Mouse (Mus musculus) hindbrain, embryonic 15.5 days (tissue): ENCODE measurements around the gene Arntl. TPM values are rescaled to one million over a fixed set of nuclear protein-coding genes. Genes with fewer than 3 reads are reported as not detected.

Experiments used
- ATAC-seq: fragments of 200-750 bp; cut with Nextera tagmentation; 2 replicates; pipeline ENCODE4 v1.8.0; 2017; ENCODE audit warnings: low read depth, moderate number of reproducible peaks, moderate TSS enrichment; ENCODE audit not compliant: low FRiP score
- H3K27ac ChIP-seq: fragments of 300-500 bp; sonication (generic); replicated peaks from 2 replicates; pipeline ENCODE4 v1.5.1; 2015; ENCODE audit warnings: mild to moderate bottlenecking, inconsistent platforms
- H3K27me3 ChIP-seq: fragments of 300-500 bp; sonication (generic); 2 replicates; pipeline ENCODE4 v1.6.1; 2015; ENCODE audit warnings: control low read depth, inconsistent platforms
- H3K36me3 ChIP-seq: fragments of 300-500 bp; sonication (generic); 2 replicates; pipeline ENCODE4 v1.6.1; 2015; ENCODE audit warnings: control low read depth, inconsistent platforms
- H3K4me1 ChIP-seq: fragments of 300-500 bp; sonication (generic); replicated peaks from 2 replicates; pipeline ENCODE4 v1.6.1; 2015; ENCODE audit warnings: control low read depth, inconsistent platforms
- H3K4me2 ChIP-seq: fragments of 300-500 bp; sonication (generic); 2 replicates; pipeline ENCODE4 v1.6.1; 2015; ENCODE audit warnings: moderate library complexity, mild to moderate bottlenecking, inconsistent platforms
- H3K4me3 ChIP-seq: fragments of 300-500 bp; sonication (generic); 2 replicates; pipeline ENCODE4 v1.5.1; 2015; ENCODE audit warnings: mild to moderate bottlenecking, inconsistent platforms
- H3K9ac ChIP-seq: fragments of 300-500 bp; sonication (generic); 2 replicates; pipeline ENCODE4 v1.6.1; 2015; ENCODE audit warnings: inconsistent platforms
- H3K9me3 ChIP-seq: fragments of 300-500 bp; sonication (generic); 2 replicates; pipeline ENCODE4 v1.6.1; 2016; ENCODE audit warnings: control low read depth, inconsistent platforms
- whole genome bisulfite sequencing: fragments of 180-500 bp; shearing (Covaris S2); methylation state at CpG from one replicate; pipeline ENCODE4 v1.1.7; 2015; 5-methylcytosine and 5-hydroxymethylcytosine counted together
- polyA plus RNA-seq: library from polyadenylated mRNA; unstranded; fragments of >200 nt; fragmentation: Nextera tagmentation; extraction: Ambion mirVana; gene quantifications from 2 replicates; pipeline ENCODE4 v1.2.1, GENCODE M21; 2015

The Arntl gene
- polyA plus RNA-seq, 1 experiment from 2014 or later, result 21.2 TPM

DNA sequence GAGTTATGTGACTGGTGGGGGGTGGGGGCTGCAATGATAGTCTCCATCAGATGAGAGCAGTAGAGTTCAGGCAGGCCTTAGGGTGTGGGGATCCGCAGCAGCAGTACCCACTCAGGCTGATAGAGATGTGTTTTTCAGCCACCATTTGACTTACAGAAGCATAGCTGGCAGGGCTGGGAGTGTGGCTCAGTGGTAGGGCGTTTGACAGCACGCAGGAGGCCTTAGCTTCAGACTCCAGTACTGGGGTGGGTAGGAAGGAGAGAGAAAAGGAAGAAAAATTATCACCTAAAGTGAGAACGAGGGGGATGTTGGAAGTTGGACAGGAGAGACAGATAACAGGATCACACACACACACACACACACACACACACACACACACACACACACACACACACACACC lies 71.2 kb downstream of the Arntl start:
- Histone ChIP-seq H3K27ac (no peak overlapping the region), H3K9me3 (no peaks in the 10 kb centered on the region), H3K36me3 (peaks cover 7% of the 10 kb centered on the region; the same call in 1 of the 2 replicates), H3K9ac (no peak overlapping the region), H3K4me1 (0 out of 2 replicates have a peak, but pooled peaks cover 5% of the 10 kb centered on the region), H3K27me3 (no peaks in the 10 kb centered on the region), H3K4me3 (no peak overlapping the region), H3K4me2 (no peak overlapping the region)
- ATAC-seq, result no peak
- 86% methylated on average over 4 of the region's 4 CpGs for WGBS

DNA sequence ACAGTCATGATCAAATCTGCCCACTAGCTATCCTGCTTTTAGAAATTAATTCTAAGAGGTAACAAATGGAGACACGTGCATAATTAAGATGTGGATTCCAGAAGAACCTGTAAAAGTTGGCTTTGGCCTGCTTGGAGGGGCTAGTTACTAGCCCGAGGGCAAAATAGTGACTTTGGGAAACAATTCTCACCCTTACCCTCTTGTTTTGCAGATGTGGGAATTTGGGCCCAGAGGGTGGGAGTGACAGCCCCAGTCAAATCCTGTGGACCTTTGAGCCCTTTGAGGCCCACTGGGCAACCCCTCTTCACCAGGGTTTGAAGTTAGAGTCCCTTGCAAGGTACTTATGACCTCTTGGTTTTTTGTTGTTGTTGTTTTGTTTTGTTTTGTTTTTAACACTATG lies 72.0 kb downstream of the Arntl start:
- no peak overlapping the region for H3K9ac ChIP-seq
- ATAC-seq, result no peak
- no peaks in the 10 kb centered on the region for H3K9me3 ChIP-seq
- WGBS, result 81% methylated on average over 2 of the region's 2 CpGs
- peaks cover 12% of the 10 kb centered on the region; the same call in 1 of the 2 replicates for H3K36me3 ChIP-seq
- no peak overlapping the region for H3K4me2 ChIP-seq
- H3K27ac ChIP-seq, result no peak overlapping the region
- no peak overlapping the region for H3K4me3 ChIP-seq
- H3K4me1 ChIP-seq, result 0 out of 2 replicates have a peak, but pooled peaks cover 5% of the 10 kb centered on the region
- H3K27me3 ChIP-seq, result no peaks in the 10 kb centered on the region

DNA sequence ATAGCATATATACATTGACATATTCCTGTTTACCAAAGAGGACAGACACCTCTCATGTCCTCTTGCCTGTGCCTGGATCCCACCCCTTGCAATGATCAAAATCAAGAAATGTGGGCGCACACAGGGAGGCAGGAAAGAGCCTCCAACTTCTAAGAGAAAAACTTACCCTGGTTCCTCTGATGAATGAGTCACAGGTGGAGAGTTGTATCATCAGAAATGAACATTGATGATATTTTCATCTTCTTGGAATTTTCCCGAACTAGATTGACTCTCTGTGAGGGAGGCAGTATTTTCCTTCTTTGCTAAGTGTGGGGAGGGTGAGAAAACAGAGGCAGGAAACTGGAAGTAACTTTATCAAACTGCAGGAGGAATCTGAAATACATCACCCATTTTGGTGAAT lies 78.1 kb downstream of the Arntl start:
- no peak for ATAC-seq
- WGBS, result 87% methylated on average over 2 of the region's 2 CpGs

DNA sequence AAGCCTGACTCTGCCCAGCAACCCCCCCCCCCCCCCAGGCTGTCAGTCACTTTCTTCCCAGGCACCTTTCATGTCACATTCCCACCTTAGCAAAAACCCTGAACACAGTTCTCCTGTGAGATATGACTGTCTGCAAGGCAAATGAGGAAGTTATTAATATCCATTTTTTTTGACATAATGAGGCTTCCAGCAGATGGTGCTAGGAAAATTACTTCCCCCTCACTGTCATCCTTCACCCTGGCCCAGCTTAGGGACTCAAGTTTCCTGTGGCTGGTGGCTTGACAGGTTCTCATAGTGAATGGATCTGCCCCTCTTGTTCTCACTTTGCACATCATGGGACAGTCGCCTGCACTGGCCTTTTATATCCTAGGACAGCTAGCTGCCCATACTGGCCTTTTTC lies 81.9 kb downstream of the Arntl start:
- H3K27me3 ChIP-seq, result no peaks in the 10 kb centered on the region
- H3K4me2 ChIP-seq, result no peak overlapping the region
- WGBS, result 66% methylated on average over 1 of the region's 1 CpGs
- no peak overlapping the region for H3K9ac ChIP-seq
- no peaks in the 10 kb centered on the region for H3K4me1 ChIP-seq
- peaks cover 6% of the 10 kb centered on the region for H3K36me3 ChIP-seq
- H3K9me3 ChIP-seq, result no peaks in the 10 kb centered on the region
- ATAC-seq, result 0 out of 2 replicates have a peak, but pooled peaks have one; percentile 19
- no peak overlapping the region for H3K4me3 ChIP-seq
- H3K27ac ChIP-seq, result no peak overlapping the region

More for the DNA sequence above, 78.1 kb downstream of the Arntl start:
- Histone ChIP-seq H3K4me1 (no peaks in the 10 kb centered on the region), H3K4me2 (no peak overlapping the region), H3K4me3 (no peak overlapping the region), H3K9me3 (no peaks in the 10 kb centered on the region), H3K36me3 (peaks cover 18% of the 10 kb centered on the region), H3K27me3 (no peaks in the 10 kb centered on the region), H3K9ac (no peak overlapping the region), H3K27ac (no peak overlapping the region)

DNA sequence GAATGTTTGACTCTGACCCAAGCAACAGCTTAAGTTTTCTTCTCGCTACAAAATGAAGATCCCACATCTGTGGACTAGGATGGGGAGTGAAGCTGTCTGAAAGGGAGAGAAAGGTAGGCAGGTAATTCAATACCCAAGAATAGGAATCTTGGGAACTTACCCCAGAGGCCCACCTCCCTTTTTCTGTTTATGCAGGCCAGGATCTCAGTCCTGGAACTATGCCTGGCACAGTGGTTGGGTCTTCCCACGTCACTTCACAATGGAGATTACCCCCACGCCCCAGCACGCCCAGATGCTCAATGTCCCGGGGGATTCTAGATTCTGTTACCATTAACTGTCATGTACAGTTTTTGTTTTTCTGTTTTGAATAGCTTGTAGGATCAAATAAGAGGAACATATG lies 84.5 kb downstream of the Arntl start:
- no peaks in the 10 kb centered on the region for H3K27me3 ChIP-seq
- H3K36me3 ChIP-seq, result no peaks in the 10 kb centered on the region; the same call in 1 of the 2 replicates
- no peak overlapping the region for H3K27ac ChIP-seq
- WGBS, result 80% methylated on average over 5 of the region's 5 CpGs
- H3K9me3 ChIP-seq, result no peaks in the 10 kb centered on the region
- peaks cover 6% of the 10 kb centered on the region; the same call in 1 of the 2 replicates for H3K4me1 ChIP-seq
- H3K9ac ChIP-seq, result no peak overlapping the region
- no peak overlapping the region for H3K4me3 ChIP-seq
- ATAC-seq, result no peak
- H3K4me2 ChIP-seq, result no peak overlapping the region

DNA sequence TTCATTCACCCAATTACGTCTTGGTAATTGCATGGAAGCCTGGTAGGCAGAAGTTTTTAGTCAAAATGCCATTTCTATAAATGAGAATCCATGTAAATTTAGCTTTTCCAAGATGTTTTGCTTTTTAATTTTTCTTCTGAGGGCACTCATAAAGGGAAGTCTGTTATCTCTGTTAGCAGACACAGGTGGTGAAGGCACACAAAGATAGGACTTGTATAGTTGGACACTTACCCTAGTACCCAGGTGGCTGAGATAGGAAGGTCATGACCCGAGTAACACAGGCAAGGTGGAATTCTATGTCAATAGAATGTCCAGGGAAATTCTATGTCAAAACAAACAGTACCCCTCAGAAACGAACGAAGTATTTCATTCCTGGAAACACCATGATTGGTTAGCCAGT lies 84.9 kb downstream of the Arntl start:
- no peak overlapping the region for H3K27ac ChIP-seq
- H3K36me3 ChIP-seq, result no peaks in the 10 kb centered on the region; the same call in 1 of the 2 replicates
- 84% methylated on average over 4 of the region's 4 CpGs for WGBS
- no peaks in the 10 kb centered on the region for H3K9me3 ChIP-seq
- no peak for ATAC-seq
- H3K4me3 ChIP-seq, result no peak overlapping the region
- H3K9ac ChIP-seq, result no peak overlapping the region
- no peaks in the 10 kb centered on the region for H3K27me3 ChIP-seq
- no peak overlapping the region for H3K4me2 ChIP-seq
- H3K4me1 ChIP-seq, result peaks cover 6% of the 10 kb centered on the region; the same call in 1 of the 2 replicates

DNA sequence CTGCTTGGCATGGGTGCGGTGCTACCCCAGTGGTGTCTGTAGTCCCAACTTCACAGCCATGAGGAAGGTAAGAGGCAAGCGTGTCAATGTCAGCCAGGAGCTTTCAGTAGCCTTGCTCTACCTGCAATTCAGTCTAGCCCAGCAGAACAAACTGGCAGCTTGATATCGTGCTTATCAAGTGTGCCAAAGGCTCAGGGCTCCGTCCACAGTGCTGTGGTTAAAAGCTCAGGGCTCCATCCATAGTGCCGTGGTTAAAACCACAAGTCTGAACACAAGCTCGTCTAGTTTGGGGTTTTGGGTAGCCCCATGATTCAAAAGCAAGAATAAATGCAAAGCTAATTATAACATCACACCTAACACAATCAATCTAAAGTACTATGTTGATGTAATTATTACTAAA lies 87.3 kb downstream of the Arntl start:
- Histone ChIP-seq H3K27me3 (no peaks in the 10 kb centered on the region), H3K9me3 (no peaks in the 10 kb centered on the region), H3K9ac (no peak overlapping the region), H3K4me1 (peaks cover 6% of the 10 kb centered on the region; the same call in 1 of the 2 replicates), H3K4me3 (no peak overlapping the region), H3K36me3 (peaks cover 7% of the 10 kb centered on the region; the same call in 1 of the 2 replicates), H3K27ac (no peak overlapping the region), H3K4me2 (no peak overlapping the region)
- WGBS, result 91% methylated on average over 6 of the region's 6 CpGs
- no peak for ATAC-seq

DNA sequence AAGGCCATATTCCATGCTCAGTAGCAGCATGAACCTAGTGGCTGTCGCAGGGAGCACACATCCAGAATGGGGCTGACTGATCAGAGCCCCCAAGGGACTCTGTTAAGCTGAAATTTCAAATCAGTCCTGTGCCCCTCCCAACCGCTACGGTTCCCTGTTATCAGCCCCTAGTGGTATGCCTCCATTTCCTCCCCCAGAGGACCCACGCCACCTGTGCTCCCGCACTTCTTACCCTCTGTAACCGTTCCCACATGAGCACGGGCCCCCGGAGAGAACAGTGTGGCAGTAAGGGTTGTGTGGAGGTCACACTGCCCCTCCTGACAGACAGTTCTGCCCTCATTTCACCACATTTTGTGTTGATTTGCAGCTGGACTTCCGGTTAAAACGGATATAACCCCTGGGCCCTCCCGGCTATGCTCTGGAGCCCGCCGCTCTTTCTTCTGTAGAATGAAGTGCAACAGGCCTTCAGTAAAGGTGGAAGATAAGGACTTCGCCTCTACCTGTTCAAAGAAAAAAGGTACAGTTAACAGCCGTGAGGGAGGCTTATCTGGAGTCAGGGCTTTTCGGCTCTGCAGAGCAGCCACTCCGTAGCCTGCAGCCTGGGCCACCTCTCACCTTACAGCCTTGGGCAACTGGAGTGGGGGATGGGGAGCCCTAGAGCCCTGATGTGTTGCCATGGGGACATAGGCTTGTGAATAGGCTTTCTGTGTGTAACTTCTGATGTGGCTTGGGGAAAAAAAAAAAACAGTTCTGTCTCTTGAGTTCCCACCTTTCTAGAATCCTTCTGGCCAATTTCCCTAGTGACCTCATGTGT lies 88.0 kb downstream of the Arntl start:
- 44% methylated on average over 17 of the region's 17 CpGs for WGBS
- no peak for ATAC-seq

DNA sequence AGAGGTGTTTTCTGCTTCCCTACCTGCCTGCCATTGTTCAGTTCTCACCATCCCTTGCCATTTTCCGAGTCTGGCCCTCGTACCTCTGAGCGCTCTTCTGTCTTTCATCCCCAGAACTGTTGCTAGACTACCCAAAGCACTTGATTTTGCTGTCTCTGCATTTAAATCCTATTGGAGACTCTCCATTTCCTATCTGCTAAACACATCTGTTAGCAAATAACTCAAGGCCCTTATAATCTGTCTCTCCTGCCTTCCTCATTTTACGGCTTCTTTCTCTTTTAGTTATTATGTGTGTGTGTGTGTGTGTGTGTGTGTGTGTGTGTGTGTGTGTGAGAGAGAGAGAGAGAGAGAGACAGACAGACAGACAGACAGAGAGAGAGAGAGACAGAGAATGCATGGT lies 90.5 kb downstream of the Arntl start:
- no peak overlapping the region for H3K9ac ChIP-seq
- peaks cover 6% of the 10 kb centered on the region; the same call in 1 of the 2 replicates for H3K4me1 ChIP-seq
- H3K36me3 ChIP-seq, result peaks cover 15% of the 10 kb centered on the region
- H3K4me2 ChIP-seq, result no peak overlapping the region
- no peak for ATAC-seq
- H3K27me3 ChIP-seq, result no peaks in the 10 kb centered on the region
- no peak overlapping the region for H3K27ac ChIP-seq
- H3K9me3 ChIP-seq, result no peaks in the 10 kb centered on the region
- no peak overlapping the region for H3K4me3 ChIP-seq
- WGBS, result 93% methylated on average over 4 of the region's 4 CpGs

More for the DNA sequence above, 88.0 kb downstream of the Arntl start:
- Histone ChIP-seq H3K4me3 (no peak overlapping the region), H3K9me3 (no peaks in the 10 kb centered on the region), H3K4me2 (no peak overlapping the region), H3K27me3 (no peaks in the 10 kb centered on the region), H3K9ac (no peak overlapping the region), H3K36me3 (peaks cover 7% of the 10 kb centered on the region; the same call in 1 of the 2 replicates), H3K27ac (no peak overlapping the region), H3K4me1 (peaks cover 6% of the 10 kb centered on the region; the same call in 1 of the 2 replicates)

DNA sequence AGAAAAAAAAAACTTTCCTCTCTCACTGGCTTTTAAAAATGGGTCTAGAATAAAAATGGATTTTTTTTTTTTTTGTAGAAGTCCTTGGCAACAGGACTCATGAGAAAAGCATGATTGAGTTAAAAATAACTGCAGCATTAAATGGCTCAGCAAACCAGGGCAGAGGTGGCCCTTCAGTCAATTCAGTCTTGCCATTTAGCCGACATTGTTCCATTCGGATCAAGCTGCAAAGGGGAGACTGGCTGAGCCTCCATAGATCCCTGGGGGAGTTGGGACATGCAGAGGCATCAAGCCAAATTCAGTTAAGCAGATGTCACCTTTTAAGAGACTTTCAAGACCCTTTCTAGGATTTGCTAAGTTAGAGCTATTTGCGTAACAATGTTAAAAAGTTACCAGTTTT lies 102.9 kb downstream of the Arntl start:
- Histone ChIP-seq H3K4me3 (no peak overlapping the region), H3K36me3 (peaks cover 9% of the 10 kb centered on the region), H3K9me3 (no peaks in the 10 kb centered on the region), H3K9ac (no peak overlapping the region), H3K27me3 (no peaks in the 10 kb centered on the region), H3K4me2 (no peak overlapping the region), H3K27ac (no peak overlapping the region), H3K4me1 (no peaks in the 10 kb centered on the region)
- WGBS, result 44% methylated on average over 3 of the region's 3 CpGs
- no peak for ATAC-seq

DNA sequence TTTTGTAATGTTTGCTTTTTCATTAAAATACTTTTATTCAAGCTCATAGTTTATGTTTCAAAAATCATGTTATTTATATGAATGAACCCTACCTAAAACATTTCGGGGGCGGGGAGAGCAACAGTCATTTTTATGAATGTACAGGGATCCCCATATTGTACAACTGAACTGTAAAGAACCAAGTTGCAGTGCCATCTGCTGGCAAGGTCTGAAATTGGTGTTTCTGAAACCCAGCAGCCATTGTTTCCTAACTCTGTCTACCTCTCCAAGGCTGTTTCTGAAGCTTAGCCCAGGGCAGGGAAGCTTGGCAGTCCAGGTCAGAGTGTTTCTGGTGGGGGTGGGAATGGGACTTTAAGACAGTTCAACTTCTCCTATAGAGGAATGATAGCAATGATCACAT lies 104.5 kb downstream of the Arntl start:
- Histone ChIP-seq H3K9me3 (no peaks in the 10 kb centered on the region), H3K27ac (no peak overlapping the region), H3K36me3 (peaks cover 20% of the 10 kb centered on the region), H3K9ac (no peak overlapping the region), H3K4me2 (no peak overlapping the region), H3K27me3 (no peaks in the 10 kb centered on the region), H3K4me1 (no peaks in the 10 kb centered on the region), H3K4me3 (no peak overlapping the region)
- WGBS, result 20% methylated on average over 2 of the region's 2 CpGs
- ATAC-seq, result peak; percentile 66; the same call in 1 of the 2 replicates

DNA sequence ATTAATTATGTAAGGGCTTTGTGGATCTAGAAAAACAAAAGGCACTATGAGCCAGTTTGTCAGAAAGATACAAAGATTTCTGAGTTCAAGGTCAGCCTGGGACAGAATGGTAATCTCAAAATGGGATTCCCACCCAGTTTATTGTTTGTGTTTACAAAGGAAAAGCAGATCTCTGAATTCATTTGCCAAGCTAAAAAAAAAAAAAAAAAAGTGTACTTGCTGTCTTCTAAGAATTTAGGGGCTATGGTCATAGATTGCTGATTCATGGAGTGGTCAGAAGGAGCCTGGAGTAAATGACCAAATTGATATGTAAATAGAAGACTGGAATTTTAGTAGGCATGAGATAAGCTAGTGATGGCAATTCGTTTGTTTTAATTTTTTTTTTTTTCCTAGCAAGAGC lies 112.9 kb downstream of the Arntl start:
- no peaks in the 10 kb centered on the region for H3K9me3 ChIP-seq
- H3K27ac ChIP-seq, result no peak overlapping the region
- H3K27me3 ChIP-seq, result no peaks in the 10 kb centered on the region
- no peak overlapping the region for H3K4me2 ChIP-seq
- ATAC-seq, result no peak
- peaks cover 30% of the 10 kb centered on the region for H3K36me3 ChIP-seq
- H3K4me3 ChIP-seq, result no peak overlapping the region
- WGBS, result 87% methylated on average over 1 of the region's 1 CpGs
- no peaks in the 10 kb centered on the region for H3K4me1 ChIP-seq
- H3K9ac ChIP-seq, result no peak overlapping the region
